Comparison of ENCODE assay signal across 10 mouse cellular contexts in genomic region chr19:6971644-6972043, GRCm38 (mm10). TPM values are rescaled to one million over a fixed set of nuclear protein-coding genes. Genes with fewer than 3 reads are reported as not detected.
A peak's percentile ranks its signal among the peaks of the same experiment; 100 is the strongest.
DNase-seq lines count a peak whose midpoint lies in the region; ATAC-seq and TF ChIP-seq lines count a peak whose summit lies in the region.
"Had no signal": no experiment of that assay in that cellular context is flagged by ENCODE, and none has a peak within 500 bp of the region (broad histone marks: within the 10 kb centered on the region; RNA-seq: fewer than 3 reads in every experiment).

No protein-coding gene starts in this region.

- H3K4me3 ChIP-seq in heart, embryonic 13.5 days: no peak overlapping the region
- no peak overlapping the region for H3K4me3 ChIP-seq in heart, adult 2 months
- H3K4me3 ChIP-seq in megakaryocyte, embryonic 14.5 days (replicated peaks): peak overlapping the region; percentile 20
- H3K4me3 ChIP-seq in myocyte: no peak overlapping the region

- H3K4me2 ChIP-seq in heart, embryonic 13.5 days: no peak overlapping the region
- peak overlapping the region; percentile 25 for H3K4me2 ChIP-seq in myocyte (ENCODE audit: low read depth)

- peaks cover 8% of the 10 kb centered on the region for H3K36me3 ChIP-seq in heart, embryonic 13.5 days
- H3K36me3 ChIP-seq in heart, adult 2 months (ENCODE audit: control insufficient read depth, insufficient read depth, low read length): no peaks in the 10 kb centered on the region
- peaks cover 10% of the 10 kb centered on the region for H3K36me3 ChIP-seq in megakaryocyte, embryonic 14.5 days (replicated peaks; ENCODE audit: low read length)
- no peaks in the 10 kb centered on the region for H3K36me3 ChIP-seq in myocyte (ENCODE audit: control insufficient read depth, insufficient read depth)

- H3K27ac ChIP-seq in heart, embryonic 13.5 days (replicated peaks): peak overlapping the region; percentile 63
- H3K27ac ChIP-seq in heart, adult 2 months: no peak overlapping the region

- no peak for TF ChIP-seq CTCF in heart, adult 2 months (IDR thresholded peaks at IDR 0.05)

- H3K79me2 ChIP-seq in heart, adult 2 months (replicated peaks; ENCODE audit: control insufficient read depth, insufficient read depth, low read length): no peaks in the 10 kb centered on the region; the same call in 1 of the 2 replicates
- H3K79me2 ChIP-seq in myocyte (ENCODE audit: control insufficient read depth, insufficient read depth): peaks cover 27% of the 10 kb centered on the region

- H3K9me3 ChIP-seq in heart, embryonic 13.5 days: no peaks in the 10 kb centered on the region
- H3K9me3 ChIP-seq in megakaryocyte, embryonic 14.5 days: no peaks in the 10 kb centered on the region
- H3K9me3 ChIP-seq: G1E had no signal

- TF ChIP-seq POLR2A in heart, adult 2 months (IDR thresholded peaks at IDR 0.05; ENCODE audit: insufficient read depth, low read depth, low read length): no peak
- TF ChIP-seq POLR2A in myocyte (IDR thresholded peaks at IDR 0.05; ENCODE audit: insufficient read length, low read depth): no peak

- H3K9ac ChIP-seq in heart, embryonic 13.5 days: peak overlapping the region; percentile 2
- H3K9ac ChIP-seq in heart, adult 2 months (ENCODE audit: low read depth, low read length): no peak overlapping the region

- intact Hi-C loops in heart, adult 2 months (cut with DNase I): no loop called here

- no peak for TF ChIP-seq EP300 in heart, adult 2 months (IDR thresholded peaks at IDR 0.05; ENCODE audit: insufficient read depth, low read depth, low read length)

- WGBS in heart, embryonic 13.5 days: 33% methylated on average over 6 of the region's 6 CpGs
- WGBS in heart, adult 2 months: 47% methylated on average over 6 of the region's 6 CpGs

- H3ac ChIP-seq in myocyte (ENCODE audit: control insufficient read depth, insufficient read length): no peak overlapping the region

- no peak for DNase-seq in heart, adult 2 months
- peak; percentile 56 for DNase-seq in ZHBTc4 (ENCODE audit: low read depth, low spot score)
- DNase-seq in cerebellum, adult 9-11 months: no peak
- DNase-seq in lung, postnatal 10 days: no peak
- DNase-seq: heart, postnatal 4 days had no signal

- ATAC-seq in heart, embryonic 13.5 days (ENCODE audit: extremely low read depth, insufficient number of reproducible peaks, low FRiP score, low TSS enrichment): no peak
- ATAC-seq in megakaryocyte, adult 5-6 weeks (ENCODE audit: poor library complexity, severe bottlenecking): no peak

- H3K4me1 ChIP-seq in heart, embryonic 13.5 days: peaks cover 53% of the 10 kb centered on the region
- peaks cover 4% of the 10 kb centered on the region for H3K4me1 ChIP-seq in heart, adult 2 months (ENCODE audit: control insufficient read depth, insufficient read depth, low read length)
- peaks cover 86% of the 10 kb centered on the region for H3K4me1 ChIP-seq in megakaryocyte, embryonic 14.5 days

- no peaks in the 10 kb centered on the region for H3K27me3 ChIP-seq in heart, embryonic 13.5 days (replicated peaks)
- no peaks in the 10 kb centered on the region for H3K27me3 ChIP-seq in heart, adult 2 months (ENCODE audit: control insufficient read depth, insufficient read depth, low read length)
- no peaks in the 10 kb centered on the region for H3K27me3 ChIP-seq in megakaryocyte, embryonic 14.5 days (replicated peaks)
- no peaks in the 10 kb centered on the region for H3K27me3 ChIP-seq in myocyte (ENCODE audit: control insufficient read depth, insufficient read depth, insufficient read length)

TF ChIP-seq in myocyte, 11 proteins besides CTCF, POLR2A, EP300 and RAD21:
- TF ChIP-seq POLR2AphosphoS2 (IDR thresholded peaks at IDR 0.05; ENCODE audit: insufficient read length, low read depth) (no peak), SRF (IDR thresholded peaks at IDR 0.05; ENCODE audit: control insufficient read depth, insufficient read length, low read depth) (no peak), CEBPB (IDR thresholded peaks at IDR 0.05; ENCODE audit: insufficient read depth, poor library complexity, severe bottlenecking) (no peak), E2F4 (IDR thresholded peaks at IDR 0.05; ENCODE audit: insufficient read depth) (no peak), TCF12 (IDR thresholded peaks at IDR 0.05; ENCODE audit: insufficient read depth, poor library complexity, severe bottlenecking) (no peak), MYOG (IDR thresholded peaks at IDR 0.05; ENCODE audit: control insufficient read depth in 1 of 3, insufficient read depth in 1 of 3, insufficient read length in 2 of 3, low read depth in 2 of 3) (no peak), USF1 (IDR thresholded peaks at IDR 0.05; ENCODE audit: low read depth) (no peak), REST (IDR thresholded peaks at IDR 0.05; ENCODE audit: insufficient read depth, insufficient read length) (no peak), MAX (IDR thresholded peaks at IDR 0.05; ENCODE audit: low read depth) (no peak), MYOD1 (IDR thresholded peaks at IDR 0.05; ENCODE audit: control insufficient read depth in 1 of 3, insufficient read length in 2 of 3, low read depth in 2 of 3) (no peak), TCF3 (IDR thresholded peaks at IDR 0.05; ENCODE audit: insufficient read length, low read depth) (no peak)

RNA-seq across cellular contexts. Expression of gene Ppp1r14b, which starts 3.1 kb away (rescaled TPM):
- polyA plus RNA-seq in heart, embryonic 13.5 days (2015; fragmentation: Nextera tagmentation; extraction: Ambion mirVana): 82.3 and 117 TPM in 2 replicates
- 10 to 100 TPM; 85.8 to 91.0 TPM for total RNA-seq in heart, adult 2 months (2021)
- polyA plus RNA-seq in heart, adult 2 months (2012; rRNA removed): 42.3 and 56.8 TPM in 2 replicates
- polyA plus RNA-seq in megakaryocyte, embryonic 14.5 days (2012; ENCODE audit: insufficient read depth, low replicate concordance): 310 and 626 TPM in 2 replicates
- total RNA-seq in megakaryocyte, adult 5-6 weeks (2015): 54.3 and 63.8 TPM in 2 replicates
- total RNA-seq in megakaryocyte, adult 5-6 weeks (2017): 43.8 and 45.2 TPM in 2 replicates
- polyA plus RNA-seq in myocyte (2012; fragmentation: generic; extraction: Trizol): 1,032 TPM

RNA-seq across cellular contexts. Expression of gene Plcb3, which starts 4.6 kb away (rescaled TPM):
- polyA plus RNA-seq in heart, embryonic 13.5 days (2015; fragmentation: Nextera tagmentation; extraction: Ambion mirVana): 18.1 and 18.6 TPM in 2 replicates
- total RNA-seq in heart, adult 2 months (2021): 10 to 100 TPM; 14.6 to 15.2 TPM
- polyA plus RNA-seq in heart, adult 2 months (2012; rRNA removed): 27.5 and 33.7 TPM in 2 replicates
- 39.2 and 49.3 TPM in 2 replicates for polyA plus RNA-seq in megakaryocyte, embryonic 14.5 days (2012; ENCODE audit: insufficient read depth, low replicate concordance)
- 10.4 and 11.8 TPM in 2 replicates for total RNA-seq in megakaryocyte, adult 5-6 weeks (2015)
- 13.4 and 14.1 TPM in 2 replicates for total RNA-seq in megakaryocyte, adult 5-6 weeks (2017)
- polyA plus RNA-seq in myocyte (2012; fragmentation: generic; extraction: Trizol): 34.3 TPM

RNA-seq across cellular contexts. Expression of gene Fkbp2, which starts 8.7 kb away (rescaled TPM):
- polyA plus RNA-seq in heart, embryonic 13.5 days (2015; fragmentation: Nextera tagmentation; extraction: Ambion mirVana): 80.9 and 98.7 TPM in 2 replicates
- 10 to 100 TPM; 23.2 to 24.7 TPM for total RNA-seq in heart, adult 2 months (2021)
- 21.1 and 27.6 TPM in 2 replicates for polyA plus RNA-seq in heart, adult 2 months (2012; rRNA removed)
- 154 and 460 TPM in 2 replicates for polyA plus RNA-seq in megakaryocyte, embryonic 14.5 days (2012; ENCODE audit: insufficient read depth, low replicate concordance)
- total RNA-seq in megakaryocyte, adult 5-6 weeks (2015): 127 and 145 TPM in 2 replicates
- 141 and 155 TPM in 2 replicates for total RNA-seq in megakaryocyte, adult 5-6 weeks (2017)
- 96.8 TPM for polyA plus RNA-seq in myocyte (2012; fragmentation: generic; extraction: Trizol)

RNA-seq across cellular contexts. Expression of gene Vegfb, which starts 15.8 kb away (rescaled TPM):
- 125 and 133 TPM in 2 replicates for polyA plus RNA-seq in heart, embryonic 13.5 days (2015; fragmentation: Nextera tagmentation; extraction: Ambion mirVana)
- 100 to 1,000 TPM; 413 to 501 TPM for total RNA-seq in heart, adult 2 months (2021)
- polyA plus RNA-seq in heart, adult 2 months (2012; rRNA removed): 257 and 355 TPM in 2 replicates
- 68.5 and 73.8 TPM in 2 replicates for polyA plus RNA-seq in megakaryocyte, embryonic 14.5 days (2012; ENCODE audit: insufficient read depth, low replicate concordance)
- total RNA-seq in megakaryocyte, adult 5-6 weeks (2015): 7.8 and 8.0 TPM in 2 replicates
- total RNA-seq in megakaryocyte, adult 5-6 weeks (2017): 2.4 and 2.8 TPM in 2 replicates
- 49.2 TPM for polyA plus RNA-seq in myocyte (2012; fragmentation: generic; extraction: Trizol)

RNA-seq across cellular contexts. Expression of gene Dnajc4, which starts 20.7 kb away (rescaled TPM):
- polyA plus RNA-seq in heart, embryonic 13.5 days (2015; fragmentation: Nextera tagmentation; extraction: Ambion mirVana): 33.2 and 35.6 TPM in 2 replicates
- total RNA-seq in heart, adult 2 months (2021): 10 to 100 TPM; 45.6 to 57.4 TPM
- 57.6 and 68.4 TPM in 2 replicates for polyA plus RNA-seq in heart, adult 2 months (2012; rRNA removed)
- polyA plus RNA-seq in megakaryocyte, embryonic 14.5 days (2012; ENCODE audit: insufficient read depth, low replicate concordance): 19.1 and 20.6 TPM in 2 replicates
- total RNA-seq in megakaryocyte, adult 5-6 weeks (2015): 19.5 and 23.0 TPM in 2 replicates
- total RNA-seq in megakaryocyte, adult 5-6 weeks (2017): 18.4 and 21.4 TPM in 2 replicates
- 28.5 TPM for polyA plus RNA-seq in myocyte (2012; fragmentation: generic; extraction: Trizol)
